Mouse (Mus musculus) heart, postnatal 0 days (tissue): Measurements from ENCODE around the gene 5730596B20Rik. TPM values are rescaled to one million over a fixed set of nuclear protein-coding genes. Genes with fewer than 3 reads are reported as not detected.

ENCODE experiments used
- ATAC-seq: fragments of 200-750 bp; cut with Nextera tagmentation; 2 replicates; pipeline ENCODE4 v1.8.0; 2017; ENCODE audit warnings: low read depth, moderate number of reproducible peaks, moderate library complexity; ENCODE audit not compliant: insufficient read depth
- DNase-seq: peaks from one replicate; pipeline ENCODE4 v3.0.0-alpha.2; 2016; ENCODE audit warnings: low spot score
- H3K27ac ChIP-seq: fragments of 300-500 bp; sonication (generic); 2 replicates; pipeline ENCODE4 v1.5.1; 2014; ENCODE audit warnings: low read depth, mild to moderate bottlenecking
- H3K27me3 ChIP-seq: fragments of 300-500 bp; sonication (generic); 2 replicates; pipeline ENCODE4 v1.6.1; 2014; ENCODE audit warnings: low read length, mixed read lengths; ENCODE audit not compliant: control insufficient read depth, insufficient read depth
- H3K36me3 ChIP-seq: fragments of 300-500 bp; sonication (generic); replicated peaks from 2 replicates; pipeline ENCODE4 v1.6.1; 2014; ENCODE audit warnings: low read length, mixed read lengths; ENCODE audit not compliant: control insufficient read depth, insufficient read depth
- H3K4me1 ChIP-seq: fragments of 300-500 bp; sonication (generic); 2 replicates; pipeline ENCODE4 v1.6.1; 2014; ENCODE audit warnings: antibody characterized with exemption; ENCODE audit not compliant: control insufficient read depth, insufficient read depth
- H3K4me2 ChIP-seq: fragments of 300-500 bp; sonication (generic); 2 replicates; pipeline ENCODE4 v1.6.1; 2014; ENCODE audit warnings: low read depth, mild to moderate bottlenecking, low read length, moderate library complexity
- H3K4me3 ChIP-seq: fragments of 300-500 bp; sonication (generic); 2 replicates; pipeline ENCODE4 v1.5.1; 2014; ENCODE audit warnings: low read depth, low read length
- H3K9ac ChIP-seq: fragments of 300-500 bp; sonication (generic); replicated peaks from 2 replicates; pipeline ENCODE4 v1.6.1; 2014; ENCODE audit warnings: low read depth, low read length, mixed read lengths
- H3K9me3 ChIP-seq: fragments of 300-500 bp; sonication (generic); replicated peaks from 2 replicates; pipeline ENCODE4 v1.6.1; 2016; ENCODE audit warnings: low read length; ENCODE audit not compliant: control insufficient read depth
- CTCF ChIP-seq: IDR thresholded peaks from 2 replicates; pipeline ENCODE4 v1.5.1; 2016; ENCODE audit warnings: antibody characterized with exemption, control low read depth, low read depth
- EP300 ChIP-seq: IDR thresholded peaks from 2 replicates; pipeline ENCODE4 v1.6.1; 2016; ENCODE audit warnings: antibody characterized with exemption, low read depth
- WGBS: fragments of 180-500 bp; shearing (Covaris S2); extraction: QIAGEN DNeasy Blood & Tissue Kit; methylation state at CpG from one replicate; pipeline ENCODE4 v1.1.7; 2014; 5-methylcytosine and 5-hydroxymethylcytosine counted together
- polyA plus RNA-seq: library from polyadenylated mRNA; unstranded; fragments of >200 nt; fragmentation: Nextera tagmentation; extraction: Ambion mirVana; gene quantifications from 2 replicates; pipeline ENCODE4 v1.2.1, GENCODE M21; 2015
- total RNA-seq: library from RNA; depleted of rRNA; stranded (reverse); fragments of >200 nt; gene quantifications from 2 replicates; pipeline ENCODE4 v1.2.3, GENCODE M21; 2014; ENCODE audit warnings: low replicate concordance

The 5730596B20Rik gene
- total and polyA plus RNA-seq, 2 experiments from 2014 or later, result 0.03 to 0.84 TPM

DNA sequence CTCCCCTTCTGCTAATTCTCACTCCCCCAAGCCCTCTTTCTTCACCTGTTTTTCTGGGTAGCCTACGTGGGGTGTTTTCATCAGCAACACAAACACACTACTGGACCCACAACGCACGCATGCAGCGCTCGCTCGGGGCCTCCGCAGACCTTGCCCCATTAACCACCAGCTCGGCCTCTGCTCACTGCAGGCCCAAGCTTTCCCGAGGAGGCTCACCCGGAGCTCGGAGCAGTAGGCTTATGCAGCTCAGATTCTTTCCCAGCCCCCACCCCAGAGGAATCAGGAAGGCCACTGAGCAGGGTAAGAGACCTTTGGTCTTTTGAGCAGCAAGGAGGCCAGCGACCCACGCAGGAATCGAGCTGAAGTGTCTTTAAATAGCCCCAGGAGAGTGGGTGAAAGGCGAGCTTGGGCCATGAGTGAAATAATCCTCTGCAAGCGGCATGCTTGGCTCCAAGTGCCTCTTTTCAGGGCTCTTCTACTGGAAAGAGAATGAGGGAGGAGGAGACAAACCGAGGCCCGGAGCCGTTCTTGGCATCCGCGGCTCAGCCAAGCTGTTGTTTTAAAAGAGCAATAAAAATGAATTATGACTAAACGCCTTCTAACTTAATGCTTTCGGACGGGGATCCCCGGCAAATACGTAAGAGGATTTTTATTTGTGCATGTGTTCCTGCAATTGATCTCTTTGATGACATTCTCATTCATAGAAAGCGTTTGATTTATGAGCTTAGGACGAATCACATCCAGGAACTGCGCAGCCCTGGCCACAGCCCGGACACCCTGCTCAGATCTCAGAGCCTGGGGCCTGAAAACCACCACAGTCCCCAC is 16.6 kb upstream of the 5730596B20Rik start:
- H3K4me1 ChIP-seq, result no peaks in the 10 kb centered on the region; the same call in 1 of the 2 replicates
- H3K27ac ChIP-seq, result 0 out of 2 replicates have a peak overlapping the region, but pooled peaks have one; percentile 32
- H3K9me3 ChIP-seq, result no peaks in the 10 kb centered on the region
- no peak overlapping the region for H3K9ac ChIP-seq
- peak overlapping the region; percentile 14; the same call in 1 of the 2 replicates for H3K4me3 ChIP-seq
- ATAC-seq (no peak), DNase-seq (no peak)
- TF ChIP-seq EP300, result no peak
- peaks cover 99% of the 10 kb centered on the region for H3K27me3 ChIP-seq
- 12% methylated on average over 30 of the region's 30 CpGs for WGBS
- H3K4me2 ChIP-seq, result peak overlapping the region; percentile 91
- H3K36me3 ChIP-seq, result no peaks in the 10 kb centered on the region

GRCm38 (mm10) chr6:52161336-52162092 is 15.8 kb upstream of the 5730596B20Rik start:
- Histone ChIP-seq H3K4me3 (no peak overlapping the region), H3K4me1 (no peaks in the 10 kb centered on the region; the same call in 1 of the 2 replicates), H3K36me3 (no peaks in the 10 kb centered on the region), H3K27me3 (peaks cover 99% of the 10 kb centered on the region), H3K9me3 (no peaks in the 10 kb centered on the region), H3K4me2 (no peak overlapping the region; the same call in 1 of the 2 replicates), H3K9ac (no peak overlapping the region), H3K27ac (no peak overlapping the region)
- DNase-seq (no peak), ATAC-seq (no peak)
- 30% methylated on average over 8 of the region's 8 CpGs for WGBS
- TF ChIP-seq EP300 (no peak), CTCF (no peak)

GRCm38 (mm10) chr6:52162093-52162380 is 15.3 kb upstream of the 5730596B20Rik start:
- Histone ChIP-seq H3K36me3 (no peaks in the 10 kb centered on the region), H3K27me3 (peaks cover 99% of the 10 kb centered on the region), H3K9ac (no peak overlapping the region), H3K4me1 (no peaks in the 10 kb centered on the region; the same call in 1 of the 2 replicates), H3K4me3 (no peak overlapping the region), H3K9me3 (no peaks in the 10 kb centered on the region), H3K4me2 (no peak overlapping the region), H3K27ac (no peak overlapping the region)
- TF ChIP-seq CTCF (no peak), EP300 (no peak)
- DNase-seq (no peak), ATAC-seq (no peak)
- WGBS, result 35% methylated on average over 1 of the region's 1 CpGs

DNA sequence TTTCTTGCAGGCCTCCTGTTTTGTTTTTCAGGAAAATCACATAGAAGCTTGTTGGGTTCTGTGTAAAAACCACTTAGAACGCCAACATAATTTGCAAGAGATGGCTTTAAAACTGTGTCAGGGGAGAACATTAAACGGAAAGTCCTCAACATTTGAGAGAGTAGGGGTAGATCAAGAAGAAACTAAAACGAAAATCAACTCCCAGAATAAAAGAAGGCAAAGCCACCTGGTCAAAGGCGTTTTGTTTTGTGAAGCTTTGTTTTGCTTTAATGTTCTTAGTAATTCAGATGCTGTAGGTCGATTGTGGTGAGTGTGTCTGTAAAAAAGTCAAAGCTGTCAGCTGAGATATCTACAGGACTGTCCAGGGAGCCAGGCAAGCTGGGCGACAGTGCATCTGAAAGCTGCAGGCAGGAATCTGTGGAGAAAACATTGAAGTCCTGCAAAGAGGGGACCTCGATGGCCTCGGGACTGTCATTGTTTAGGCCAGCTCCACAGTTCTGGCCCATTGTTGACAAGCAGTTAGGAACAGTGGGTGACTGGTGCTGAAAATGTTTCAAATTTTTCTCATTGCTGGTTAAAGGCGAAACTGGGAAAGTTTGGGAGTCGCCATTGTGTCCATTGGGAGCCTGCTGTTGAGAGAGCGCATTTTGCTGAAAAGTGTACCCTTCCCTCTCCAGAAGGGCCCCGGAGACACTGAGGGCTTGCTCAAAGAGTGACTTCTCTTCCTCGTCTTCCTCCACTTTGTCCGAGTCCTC is 14.5 kb upstream of the 5730596B20Rik start:
- peaks cover 99% of the 10 kb centered on the region for H3K27me3 ChIP-seq
- 18% methylated on average over 14 of the region's 14 CpGs for WGBS
- H3K4me1 ChIP-seq, result no peaks in the 10 kb centered on the region; the same call in 1 of the 2 replicates

GRCm38 (mm10) chr6:52163366-52164031 is 13.8 kb upstream of the 5730596B20Rik start:
- no peaks in the 10 kb centered on the region for H3K9me3 ChIP-seq
- ATAC-seq, result no peak
- H3K36me3 ChIP-seq, result no peaks in the 10 kb centered on the region
- peak overlapping the region; percentile 39 for H3K4me3 ChIP-seq
- peak overlapping the region; percentile 62 for H3K27ac ChIP-seq
- no peak for DNase-seq
- no peaks in the 10 kb centered on the region; the same call in 1 of the 2 replicates for H3K4me1 ChIP-seq
- WGBS, result 14% methylated on average over 17 of the region's 17 CpGs
- H3K27me3 ChIP-seq, result peaks cover 99% of the 10 kb centered on the region
- no peak for TF ChIP-seq EP300
- TF ChIP-seq CTCF, result no peak
- H3K4me2 ChIP-seq, result peak overlapping the region; percentile 51
- no peak overlapping the region for H3K9ac ChIP-seq

More for the DNA sequence above, 14.5 kb upstream of the 5730596B20Rik start:
- Histone ChIP-seq H3K9me3 (no peaks in the 10 kb centered on the region), H3K36me3 (no peaks in the 10 kb centered on the region), H3K4me3 (peak overlapping the region; percentile 39), H3K4me2 (peak overlapping the region; percentile 51), H3K9ac (no peak overlapping the region), H3K27ac (peak overlapping the region; percentile 62)
- ATAC-seq (no peak), DNase-seq (no peak)
- TF ChIP-seq CTCF, result no peak
- no peak for TF ChIP-seq EP300
